Mouse (Mus musculus) gastrocnemius, adult 2 months (tissue): Measurements from ENCODE around the gene Emc6. TPM values are rescaled to one million over a fixed set of nuclear protein-coding genes. Genes with fewer than 3 reads are reported as not detected.
A peak's percentile ranks its signal among the peaks of the same experiment; 100 is the strongest.

Experiments used
- DNase-seq: peaks from one replicate; pipeline ENCODE4 v3.0.0; 2022
- H3K27ac ChIP-seq: fragments of 200-600 bp; 2 replicates; pipeline ENCODE4 v1.8.1; 2022; ENCODE audit warnings: mild to moderate bottlenecking
- H3K4me3 ChIP-seq: fragments of 200-600 bp; 2 replicates; pipeline ENCODE4 v1.8.1; 2022; ENCODE audit warnings: mild to moderate bottlenecking, moderate library complexity
- CTCF ChIP-seq: fragments of 200-600 bp; IDR thresholded peaks from 2 replicates; pipeline ENCODE4 v1.8.1; 2022; ENCODE audit warnings: antibody characterized with exemption, mild to moderate bottlenecking, moderate library complexity
- intact Hi-C: fragments of 180-260 bp; cut with DNase I; formaldehyde crosslinking; loops from one replicate; pipeline ENCODE4 v1.15.1; 2025
- total RNA-seq, 2 experiments: library from RNA; stranded (reverse); gene quantifications; 2 replicates each; pipeline ENCODE4 v1.2.3; 2021

The Emc6 gene
- total RNA-seq, 2 experiments from 2014 or later: 82.6 to 93.4 TPM

DNA sequence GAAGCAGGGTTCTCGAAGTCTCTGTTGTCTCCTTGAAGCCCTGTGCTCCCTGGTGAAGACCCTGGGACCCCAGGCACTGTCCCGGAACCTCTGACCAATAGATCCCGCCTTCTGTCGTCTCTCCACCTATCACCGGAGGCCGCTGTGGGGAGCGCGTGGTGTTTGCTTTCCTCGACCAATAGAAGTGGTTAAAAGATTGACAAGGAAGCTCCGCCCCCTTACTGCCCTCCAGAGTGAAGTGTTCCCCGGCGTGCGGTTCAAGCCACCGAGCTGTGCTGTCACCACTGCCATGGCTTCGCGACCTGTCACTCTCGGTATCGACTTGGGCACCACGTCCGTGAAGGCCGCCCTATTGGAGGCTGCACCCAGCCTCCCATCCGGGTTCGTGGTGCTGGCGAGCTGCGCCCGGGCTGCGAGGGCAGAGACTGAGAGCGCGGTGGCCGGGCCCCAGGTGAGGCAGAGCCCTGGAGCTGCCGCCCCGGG is 22.4 kb upstream of the Emc6 start, which contains the start of gene Shpk:
Gene Shpk (plus strand): TSS at position 231 of the 483 bp plus-strand sequence.
- intact Hi-C loops: loop anchor here (2.0 kb wide), 1 partner anchor 22 kb away; the partner anchor contains the start of genes Emc6 and Tax1bp3
- peak within 1 kb of the TSS; percentile 94 for H3K27ac ChIP-seq
- TF ChIP-seq CTCF: no peak
- DNase-seq: peak; percentile 95
- H3K4me3 ChIP-seq: peak within 1 kb of the TSS; percentile 92

DNA sequence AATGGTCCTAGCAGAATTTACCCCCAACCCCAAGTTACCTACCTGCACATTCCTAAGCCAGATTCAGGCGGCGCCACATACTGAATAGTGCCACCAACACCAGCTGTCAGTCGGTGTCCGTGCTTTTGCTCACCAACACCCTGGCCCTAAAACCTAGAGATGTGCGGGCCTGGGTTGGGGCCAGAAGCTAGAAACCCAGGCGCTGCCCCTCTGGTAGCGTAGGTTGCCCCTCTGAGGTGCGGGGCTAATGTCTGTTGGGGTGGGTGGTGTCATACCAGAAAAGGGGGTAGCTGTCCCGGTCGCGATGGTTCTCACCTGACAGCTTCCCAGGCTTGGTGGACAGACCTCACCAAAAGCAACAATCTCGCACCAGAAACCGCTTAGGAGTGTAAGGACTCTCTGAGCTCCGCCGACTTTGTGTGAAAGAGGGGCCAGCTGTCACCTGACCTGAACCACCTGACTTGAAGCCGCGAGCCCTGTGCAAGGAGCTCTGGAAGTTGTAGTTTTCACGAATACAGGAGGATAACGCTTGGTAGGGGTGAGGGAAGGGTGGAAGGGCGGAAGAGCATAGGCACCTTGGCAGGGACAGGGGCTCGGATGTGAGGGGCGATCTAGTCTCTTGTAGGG is 21.9 kb upstream of the Emc6 start, which contains the start of gene Ctns:
Gene Ctns (minus strand): TSS at position 440 of the 627 bp plus-strand sequence.
- DNase-seq: peak; percentile 85
- TF ChIP-seq CTCF: no peak
- intact Hi-C loops: loop anchor here (2.0 kb wide), 1 partner anchor 22 kb away; the partner anchor contains the start of genes Emc6 and Tax1bp3
- H3K27ac ChIP-seq: peak within 1 kb of the TSS; percentile 94
- H3K4me3 ChIP-seq: peak within 1 kb of the TSS; percentile 92

DNA sequence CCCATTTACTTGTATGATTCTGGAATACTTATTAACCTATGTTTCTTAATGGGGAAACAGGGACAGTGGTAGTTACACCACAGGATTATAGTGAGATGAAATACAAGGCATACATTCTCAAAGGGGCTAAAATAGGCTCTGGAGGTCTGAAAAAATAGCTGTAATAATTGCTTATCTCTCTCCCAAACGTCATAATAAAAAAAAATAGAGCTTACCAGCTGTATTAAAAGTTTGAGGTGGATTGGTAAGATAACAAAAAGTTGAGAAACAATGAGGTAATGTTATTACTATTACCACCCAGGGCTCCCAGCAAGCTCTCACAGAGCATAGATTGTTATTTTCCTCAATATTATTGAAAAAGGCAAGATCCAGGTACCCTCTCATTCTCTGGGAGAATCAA is 21.4 kb upstream of the Emc6 start:
- H3K4me3 ChIP-seq: peak overlapping the region; percentile 92
- peak overlapping the region; percentile 94 for H3K27ac ChIP-seq
- no peak for DNase-seq
- TF ChIP-seq CTCF: no peak
- intact Hi-C loops: loop anchor here (2.0 kb wide), 1 partner anchor 21 kb away; the partner anchor contains the start of genes Emc6 and Tax1bp3

DNA sequence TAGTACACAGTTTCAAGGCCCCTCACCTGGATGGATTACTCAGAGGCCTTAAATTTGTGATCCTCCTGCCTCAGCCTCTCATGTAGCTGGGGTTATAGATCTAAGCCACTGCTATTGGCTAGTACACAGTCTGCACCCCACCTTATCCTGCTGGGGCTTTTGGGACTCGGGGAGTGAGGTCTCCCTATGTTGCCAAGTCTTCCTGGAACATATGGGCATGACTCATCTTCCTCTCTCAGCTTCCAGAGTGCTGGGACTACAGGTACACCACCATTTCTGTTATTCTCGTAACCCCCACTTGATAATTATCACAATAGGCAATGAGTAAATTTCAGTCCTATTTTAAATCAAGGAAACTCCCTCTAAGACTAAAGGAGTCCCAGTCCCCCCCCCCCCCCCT is 17.6 kb upstream of the Emc6 start:
- DNase-seq: no peak
- no peak for TF ChIP-seq CTCF
- intact Hi-C loops: no loop called here
- no peak overlapping the region for H3K27ac ChIP-seq
- H3K4me3 ChIP-seq: no peak overlapping the region

DNA sequence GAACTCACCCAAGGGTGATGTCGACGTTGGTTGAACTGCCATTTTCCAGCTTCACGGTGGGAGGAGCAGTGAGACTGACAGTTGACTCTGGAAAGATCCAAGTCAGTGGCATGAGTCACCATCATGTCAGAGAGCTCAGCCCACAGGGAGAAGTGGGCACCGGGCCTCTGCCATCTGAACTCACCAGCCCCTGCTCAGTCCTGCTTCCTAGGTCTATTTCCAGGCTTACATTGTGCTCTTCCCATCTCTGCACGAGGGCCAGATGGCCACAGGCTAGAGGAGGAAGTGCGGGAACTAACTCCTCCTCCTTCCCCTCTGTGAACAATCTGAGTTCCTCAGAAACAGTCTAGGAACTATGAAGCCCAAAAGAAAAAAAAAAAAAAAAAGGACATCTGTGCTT is 16.2 kb upstream of the Emc6 start:
- Histone ChIP-seq H3K4me3 (no peak overlapping the region), H3K27ac (no peak overlapping the region)
- DNase-seq: no peak
- no peak for TF ChIP-seq CTCF
- intact Hi-C loops: no loop called here

DNA sequence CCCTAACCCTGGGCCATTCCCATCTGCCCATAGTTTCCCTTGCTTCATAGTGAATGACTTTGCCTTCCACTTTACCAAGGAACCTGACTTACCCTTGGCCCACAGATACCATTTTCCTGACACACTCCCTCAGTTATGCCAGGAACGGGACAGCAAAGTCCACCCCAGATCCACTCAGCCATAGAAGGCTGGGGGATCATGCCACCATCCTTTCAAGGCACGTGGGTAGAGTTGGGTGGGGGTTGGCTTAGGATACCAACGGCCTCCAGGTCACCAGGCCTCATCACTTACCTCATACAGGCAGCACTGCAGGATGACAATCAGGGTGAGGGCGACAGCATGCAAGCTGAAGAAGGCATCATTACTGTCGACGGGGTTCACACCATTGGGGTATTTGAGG is 10.4 kb upstream of the Emc6 start:
- no peak for TF ChIP-seq CTCF
- DNase-seq: no peak
- Histone ChIP-seq H3K27ac (no peak overlapping the region), H3K4me3 (no peak overlapping the region)
- intact Hi-C loops: no loop called here

DNA sequence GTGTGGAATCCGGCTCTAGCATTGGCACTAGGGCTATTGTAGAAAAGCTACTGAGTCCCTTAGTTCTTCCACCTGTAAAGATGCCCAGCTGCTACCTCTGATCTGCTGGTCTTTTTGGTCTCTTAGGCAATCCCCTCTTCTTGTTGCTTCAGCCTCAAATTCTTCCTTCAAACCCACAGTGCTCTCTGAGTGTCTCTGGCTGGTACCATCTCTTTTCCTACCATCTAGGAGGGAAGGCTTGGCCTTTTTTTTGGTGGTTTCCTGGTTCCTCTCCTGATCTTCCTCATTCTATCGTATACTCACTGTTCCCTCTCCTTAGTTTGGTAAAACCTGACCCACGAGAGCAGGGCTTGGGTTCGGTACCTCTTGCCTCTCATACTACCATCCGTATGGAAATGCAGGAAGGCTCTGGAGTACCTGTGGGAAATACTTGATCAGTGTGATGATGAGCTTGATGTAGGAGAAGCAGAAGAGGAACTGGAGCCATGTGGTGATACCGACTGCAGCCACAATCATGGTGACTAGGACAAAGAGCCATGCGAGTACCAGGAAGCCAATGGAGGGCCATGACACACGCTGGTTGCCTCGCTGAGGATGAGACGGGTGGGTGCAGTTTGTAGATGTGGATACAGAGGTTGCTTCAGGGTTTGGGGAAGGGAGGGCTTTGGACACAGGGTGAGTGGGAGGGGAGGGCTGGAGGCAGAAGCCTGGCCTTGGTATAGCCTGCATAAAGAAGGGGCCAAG is 9.2 kb upstream of the Emc6 start:
- no peak overlapping the region for H3K4me3 ChIP-seq
- H3K27ac ChIP-seq: no peak overlapping the region
- intact Hi-C loops: no loop called here
- no peak for TF ChIP-seq CTCF
- DNase-seq: no peak

DNA sequence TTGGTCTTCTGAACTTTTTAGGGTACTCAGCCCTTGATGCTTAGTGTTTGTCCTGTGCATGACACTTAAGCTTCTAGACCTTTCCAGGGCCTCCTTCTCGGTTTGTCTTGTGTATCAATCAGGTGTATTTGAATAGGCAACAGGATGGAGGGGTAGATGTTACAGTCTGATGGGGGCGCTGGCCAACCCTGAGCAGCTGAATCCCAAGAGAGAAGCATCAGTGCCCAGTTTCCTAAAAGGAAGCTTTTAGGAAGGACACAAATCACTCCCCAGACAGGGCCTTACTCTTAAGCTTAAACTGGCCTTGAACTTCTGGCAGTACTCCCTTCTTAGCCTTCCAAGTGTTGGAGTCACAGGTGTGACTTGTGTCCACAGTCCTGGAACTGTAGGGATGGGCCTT is 1.1 kb upstream of the Emc6 start:
- Histone ChIP-seq H3K27ac (peak overlapping the region; percentile 97), H3K4me3 (peak overlapping the region; percentile 99)
- no peak for TF ChIP-seq CTCF
- intact Hi-C loops: loop anchor here (2.0 to 5.0 kb wide), 2 partner anchors 21 to 41 kb away; partner anchors contain the start of genes Ctns, Haspin and Shpk
- DNase-seq: no peak

DNA sequence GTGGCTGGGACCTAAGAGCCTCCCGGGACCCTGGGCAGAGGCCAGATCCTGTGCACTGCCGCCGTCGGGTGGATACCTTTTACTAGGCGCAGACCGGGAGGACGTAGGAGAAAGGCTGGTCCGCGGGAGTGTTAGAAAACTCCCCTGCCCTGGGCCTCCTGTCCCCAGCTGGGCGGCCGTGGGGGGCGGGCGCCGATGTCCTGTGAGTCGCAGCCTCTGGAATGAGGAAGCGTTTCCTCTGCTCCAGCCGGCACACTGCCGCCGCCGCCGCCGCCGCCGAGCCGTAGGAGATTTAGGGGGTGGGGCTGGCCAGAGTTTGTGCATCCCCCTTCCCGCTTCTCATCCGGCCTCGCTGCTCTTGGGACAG is 655 bp upstream of the Emc6 start:
- peak overlapping the region; percentile 99 for H3K4me3 ChIP-seq
- peak; percentile 87 for DNase-seq
- H3K27ac ChIP-seq: peak overlapping the region; percentile 97
- intact Hi-C loops: loop anchor here (2.0 to 5.0 kb wide), 2 partner anchors 21 to 40 kb away; partner anchors contain the start of genes Ctns, Haspin and Shpk
- TF ChIP-seq CTCF: no peak

DNA sequence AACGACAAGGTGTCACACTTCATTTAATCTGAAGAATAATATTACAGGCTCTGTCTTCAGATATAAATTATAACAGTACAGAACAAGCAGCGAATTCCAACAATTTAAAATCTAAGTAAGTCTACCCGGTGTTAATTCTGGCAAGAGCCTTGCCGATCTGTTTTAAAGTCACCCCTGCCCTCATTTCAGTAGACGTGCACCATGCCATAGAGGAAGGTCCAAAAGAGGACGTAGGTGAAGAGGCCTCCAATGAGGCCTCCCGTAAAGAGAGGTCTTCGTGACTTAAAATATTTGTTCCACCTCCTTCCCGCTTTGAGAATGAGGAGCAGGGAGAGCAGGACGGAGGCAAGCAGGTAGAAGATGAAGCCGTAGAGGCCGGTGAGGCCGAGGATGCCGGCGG is 651 bp downstream of the Emc6 start:
- intact Hi-C loops: loop anchor here (2.0 to 5.0 kb wide), 2 partner anchors 23 to 39 kb away; partner anchors contain the start of genes Ctns, Haspin and Shpk

DNA sequence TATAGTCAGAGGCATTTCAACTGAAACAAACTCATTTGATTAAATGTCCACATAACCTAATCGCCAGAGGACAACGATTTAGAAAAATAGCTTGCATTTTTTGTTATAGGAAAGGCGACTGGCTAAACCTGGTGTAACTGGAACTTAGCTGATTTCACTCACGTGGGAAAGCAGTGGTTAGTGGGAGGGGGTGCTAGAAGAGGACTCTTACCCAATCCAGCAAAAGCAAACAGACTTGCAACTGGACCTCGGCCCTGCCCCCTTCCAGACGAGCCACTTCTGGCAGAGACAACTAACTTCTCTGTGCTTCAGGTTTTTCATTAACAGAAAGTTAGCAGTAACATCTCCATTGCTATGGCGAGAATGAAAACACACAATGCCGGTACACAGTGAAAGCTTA is 1.2 kb downstream of the Emc6 start:
- TF ChIP-seq CTCF: no peak
- intact Hi-C loops: loop anchor here (2.0 to 5.0 kb wide), 2 partner anchors 23 to 38 kb away; partner anchors contain the start of genes Ctns, Haspin and Shpk
- peak overlapping the region; percentile 99 for H3K4me3 ChIP-seq
- no peak for DNase-seq
- H3K27ac ChIP-seq: peak overlapping the region; percentile 97; the same call in 1 of the 2 replicates

More for the DNA sequence above, 651 bp downstream of the Emc6 start:
- Histone ChIP-seq H3K4me3 (peak overlapping the region; percentile 99), H3K27ac (peak overlapping the region; percentile 97)
- no peak for TF ChIP-seq CTCF
- no peak for DNase-seq

DNA sequence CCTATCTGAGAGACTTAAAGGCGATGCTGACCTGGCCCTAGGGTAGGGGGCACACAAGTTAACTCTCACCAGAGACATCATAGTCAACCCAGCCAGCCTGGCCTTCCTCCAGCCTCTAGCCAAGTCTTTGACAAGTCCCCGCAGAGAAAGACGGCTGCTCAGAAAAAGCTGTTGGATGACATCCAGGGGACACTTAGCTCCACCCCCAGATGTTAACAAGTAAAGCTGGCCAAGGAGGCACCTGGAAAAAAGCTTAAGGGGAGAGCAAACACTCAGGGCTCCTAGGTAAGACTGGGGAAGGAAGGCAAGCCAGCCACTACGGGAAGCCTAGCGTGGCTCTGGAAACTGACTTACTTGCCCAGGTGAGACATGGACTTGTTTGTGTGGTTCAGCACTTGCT is 4.7 kb downstream of the Emc6 start:
- H3K27ac ChIP-seq: peak overlapping the region; percentile 31
- intact Hi-C loops: no loop called here
- peak; percentile 65 for DNase-seq
- peak overlapping the region; percentile 21; the same call in 1 of the 2 replicates for H3K4me3 ChIP-seq
- TF ChIP-seq CTCF: no peak

DNA sequence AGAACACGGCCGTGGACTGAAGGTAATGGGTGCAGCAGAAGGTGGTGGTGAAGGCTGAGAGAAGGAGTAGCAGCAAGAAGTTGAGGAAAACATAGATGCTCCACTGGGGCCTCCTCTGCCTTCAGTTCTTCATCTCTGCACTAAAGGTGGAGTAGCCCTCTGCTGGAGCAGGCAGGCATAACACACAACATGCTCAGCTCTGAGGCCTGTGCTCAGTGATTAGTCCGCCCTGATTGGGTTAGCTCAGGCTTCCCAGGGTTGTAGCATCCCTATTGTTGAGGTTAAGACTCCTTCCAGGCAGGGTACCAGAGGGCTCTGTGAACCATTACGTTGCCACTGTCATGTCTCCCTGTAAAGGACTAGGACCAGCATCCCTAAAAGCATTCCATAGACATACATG is 7.6 kb downstream of the Emc6 start:
- DNase-seq: peak; percentile 65
- TF ChIP-seq CTCF: peak; percentile 72
- H3K4me3 ChIP-seq: no peak overlapping the region
- intact Hi-C loops: no loop called here
- no peak overlapping the region for H3K27ac ChIP-seq
